In the genomic region with DNA sequence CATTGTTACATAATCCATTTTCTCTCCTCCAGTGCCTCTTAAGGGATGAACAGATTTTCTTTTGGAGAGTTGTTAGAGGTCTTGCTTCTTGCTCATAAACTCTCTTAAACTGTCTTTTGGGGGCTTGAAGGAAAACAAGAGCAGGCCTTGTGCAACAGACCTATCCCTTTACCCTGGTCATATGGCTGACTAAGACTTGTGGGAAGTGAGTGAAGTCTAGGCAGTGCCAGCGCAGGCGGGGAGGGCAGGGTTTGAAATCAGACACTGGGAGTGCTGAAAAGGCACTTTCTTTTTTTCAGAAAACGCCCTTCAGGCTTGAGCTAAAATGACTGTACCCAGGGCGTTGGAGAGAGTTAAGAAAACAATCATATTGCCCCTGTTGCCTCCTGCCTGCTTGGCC, we compare ENCODE assay signal across 16 mouse cellular contexts. TPM values are rescaled to one million over a fixed set of nuclear protein-coding genes. Genes with fewer than 3 reads are reported as not detected.
A peak's percentile ranks its signal among the peaks of the same experiment; 100 is the strongest.
DNase-seq lines count a peak whose midpoint lies in the region; ATAC-seq and TF ChIP-seq lines count a peak whose summit lies in the region.
"Had no signal": no experiment of that assay in that cellular context is flagged by ENCODE, and none has a peak within 500 bp of the region (broad histone marks: within the 10 kb centered on the region; RNA-seq: fewer than 3 reads in every experiment).

No protein-coding gene starts in this region.

- no peak for TF ChIP-seq EP300 in lung, postnatal 0 days (IDR thresholded peaks at IDR 0.05)

- H3K9me3 ChIP-seq in lung, postnatal 0 days (ENCODE audit: low read length): no peaks in the 10 kb centered on the region
- H3K9me3 ChIP-seq: forebrain, embryonic 15.5 days; hindbrain, embryonic 12.5 days had no signal

- no peaks in the 10 kb centered on the region for H3K36me3 ChIP-seq in lung, postnatal 0 days (ENCODE audit: insufficient read depth, low read length)
- H3K36me3 ChIP-seq: forebrain, embryonic 15.5 days; hindbrain, embryonic 12.5 days had no signal

- TF ChIP-seq CTCF in lung, postnatal 0 days (IDR thresholded peaks at IDR 0.05): no peak

- no peak overlapping the region for H3K9ac ChIP-seq in lung, postnatal 0 days (replicated peaks; ENCODE audit: low read depth)
- H3K9ac ChIP-seq: forebrain, embryonic 15.5 days; hindbrain, embryonic 12.5 days; lung, embryonic 14.5 days had no signal

- no peaks in the 10 kb centered on the region for H3K27me3 ChIP-seq in lung, postnatal 0 days (replicated peaks; ENCODE audit: insufficient read depth, low read length)
- H3K27me3 ChIP-seq: forebrain, embryonic 15.5 days; hindbrain, embryonic 12.5 days had no signal

- H3K4me2 ChIP-seq in lung, postnatal 0 days (replicated peaks; ENCODE audit: low read depth, low read length): no peak overlapping the region
- H3K4me2 ChIP-seq: forebrain, embryonic 15.5 days; hindbrain, embryonic 12.5 days; lung, embryonic 14.5 days had no signal

- no peak for ATAC-seq in lung, postnatal 0 days
- ATAC-seq: activated CD4-positive, CD25-positive, alpha-beta regulatory T cell, adult 4 months; forebrain, embryonic 15.5 days; intestine, postnatal 0 days had no signal

- H3K4me1 ChIP-seq in lung, postnatal 0 days (ENCODE audit: insufficient read depth, low read depth, low read length): no peaks in the 10 kb centered on the region
- H3K4me1 ChIP-seq: forebrain, embryonic 15.5 days; hindbrain, embryonic 12.5 days had no signal

- H3K27ac ChIP-seq in lung, postnatal 0 days (ENCODE audit: low read length): no peak overlapping the region
- H3K27ac ChIP-seq: forebrain, embryonic 15.5 days; hindbrain, embryonic 12.5 days had no signal

- no peak overlapping the region for H3K4me3 ChIP-seq in lung, postnatal 0 days (ENCODE audit: low read depth, low read length)
- H3K4me3 ChIP-seq: forebrain, embryonic 15.5 days; hindbrain, embryonic 12.5 days had no signal

- 46% methylated on average over 4 of the region's 4 CpGs for WGBS in lung, postnatal 0 days

- peak; percentile 19 to 30 for DNase-seq in spleen, postnatal 36 days (ENCODE audit: low spot score in 2 of 2)
- no peak for DNase-seq in spleen, postnatal 14 days (ENCODE audit: low spot score in 2 of 2)
- DNase-seq in Muller cell, postnatal 12 days (ENCODE audit: inconsistent ontology term): peak; percentile 24
- DNase-seq in induced T-regulatory cell, adult 2 months (ENCODE audit: low read depth): peak; percentile 20
- DNase-seq in right cerebral cortex, postnatal 14 days: no peak
- DNase-seq in lung, postnatal 14 days: no peak
- DNase-seq in lung, postnatal 0 days (ENCODE audit: low spot score): no peak
- DNase-seq: cerebellum, postnatal 25 days; kidney, postnatal 14 days; layer of hippocampus, adult 9-11 months; lung, embryonic 14.5 days had no signal

RNA-seq across cellular contexts. Expression of a gene that starts 1.8 kb away (rescaled TPM):
- 0.29 and 0.45 TPM in 2 replicates for polyA plus RNA-seq in lung, postnatal 0 days (2015; fragmentation: Nextera tagmentation; extraction: Ambion mirVana)
- polyA plus RNA-seq: forebrain, embryonic 15.5 days; hindbrain, embryonic 12.5 days; lung, embryonic 14.5 days had no signal

RNA-seq across cellular contexts. Expression of a gene that starts 50.0 kb away (rescaled TPM):
- 0.11 TPM in 2 replicates for polyA plus RNA-seq in lung, postnatal 0 days (2015; fragmentation: Nextera tagmentation; extraction: Ambion mirVana)
- polyA plus RNA-seq: activated CD4-positive, CD25-positive, alpha-beta regulatory T cell, adult 4 months; forebrain, embryonic 15.5 days; intestine, postnatal 0 days; liver, adult 2 months; lung, embryonic 14.5 days had no signal

Comparison
In these comparisons a context has a peak if more than half of its experiments do, and no peak if none do; other contexts are left out.
1. DNase-seq: peak in spleen, postnatal 36 days (2 of 2), Muller cell, postnatal 12 days (single experiment) and induced T-regulatory cell, adult 2 months (single experiment); none in spleen, postnatal 14 days (0 of 2), right cerebral cortex, postnatal 14 days (single experiment), lung, postnatal 14 days (single experiment) and lung, postnatal 0 days (single experiment).